Mouse (Mus musculus) myocyte (in vitro differentiated cells): Measurements from ENCODE around the gene Flt1.

Source experiments
- CEBPB ChIP-seq: IDR thresholded peaks from 2 replicates; pipeline ENCODE4 v1.6.1; 2011; ENCODE audit warnings: mild to moderate bottlenecking, moderate library complexity; ENCODE audit not compliant: poor library complexity, insufficient read depth, severe bottlenecking
- POLR2A ChIP-seq: IDR thresholded peaks from one replicate; pipeline ENCODE4 v1.6.1; 2011; ENCODE audit warnings: low read depth, mild to moderate bottlenecking, control low read depth, moderate library complexity; ENCODE audit not compliant: insufficient read length
- TCF12 ChIP-seq: IDR thresholded peaks from one replicate; pipeline ENCODE4 v1.6.1; 2011; ENCODE audit warnings: mild to moderate bottlenecking, control low read depth; ENCODE audit not compliant: poor library complexity, insufficient read depth, severe bottlenecking
- USF1 ChIP-seq: IDR thresholded peaks from one replicate; pipeline ENCODE4 v1.6.1; 2011; ENCODE audit warnings: low read depth, mild to moderate bottlenecking, control low read depth, moderate library complexity

GRCm38 (mm10) chr5:147751673-147752130, 25.9 kb upstream of the Flt1 start:
- no peak for TF ChIP-seq CEBPB
- no peak for TF ChIP-seq POLR2A
- no peak for TF ChIP-seq TCF12
- TF ChIP-seq USF1: no peak
